8 mouse cellular contexts compared by ENCODE assay signal in genomic region chr2:29858748-29859473, GRCm38 (mm10). TPM values are rescaled to one million over a fixed set of nuclear protein-coding genes. Genes with fewer than 3 reads are reported as not detected.
DNase-seq lines count a peak whose midpoint lies in the region; ATAC-seq lines count a peak whose summit lies in the region.

No protein-coding gene starts in this region.

- ATAC-seq in forebrain, embryonic 14.5 days: no peak
- ATAC-seq in forebrain, embryonic 16.5 days: no peak

- H3K9ac ChIP-seq in forebrain, embryonic 14.5 days (ENCODE audit: low read length): no peak overlapping the region
- H3K9ac ChIP-seq in forebrain, embryonic 16.5 days (replicated peaks; ENCODE audit: low read depth, low read length): no peak overlapping the region

- no peak overlapping the region for H3K4me2 ChIP-seq in forebrain, embryonic 14.5 days (ENCODE audit: low read length)
- no peak overlapping the region for H3K4me2 ChIP-seq in forebrain, embryonic 16.5 days (ENCODE audit: low read length)

- H3K9me3 ChIP-seq in forebrain, embryonic 14.5 days (replicated peaks; ENCODE audit: control insufficient read depth, low read length): no peaks in the 10 kb centered on the region
- H3K9me3 ChIP-seq in forebrain, embryonic 16.5 days (ENCODE audit: control insufficient read depth, low read length): no peaks in the 10 kb centered on the region

- H3K27me3 ChIP-seq in forebrain, embryonic 14.5 days (replicated peaks; ENCODE audit: control insufficient read depth, insufficient read depth, low read length): peaks cover 6% of the 10 kb centered on the region; the same call in 1 of the 2 replicates
- no peaks in the 10 kb centered on the region for H3K27me3 ChIP-seq in forebrain, embryonic 16.5 days (replicated peaks; ENCODE audit: control insufficient read depth, insufficient read depth, low read length)

- no peak overlapping the region for H3K4me3 ChIP-seq in forebrain, embryonic 14.5 days (ENCODE audit: low read depth, low read length)
- no peak overlapping the region for H3K4me3 ChIP-seq in forebrain, embryonic 16.5 days (replicated peaks; ENCODE audit: low read length)

- no peaks in the 10 kb centered on the region for H3K36me3 ChIP-seq in forebrain, embryonic 14.5 days (ENCODE audit: control insufficient read depth, insufficient read depth, low read length)
- no peaks in the 10 kb centered on the region for H3K36me3 ChIP-seq in forebrain, embryonic 16.5 days (ENCODE audit: control insufficient read depth, insufficient read depth)

- peak; percentile 52 for DNase-seq in forebrain, embryonic 14.5 days (ENCODE audit: low spot score)
- DNase-seq in ovary, postnatal 36 days (ENCODE audit: low spot score): peak; percentile 29
- no peak for DNase-seq in ovary, adult 18-20 months (ENCODE audit: low spot score)
- peak; percentile 87 for DNase-seq in embryo, embryonic 10 days (ENCODE audit: low spot score)
- peak; percentile 65 to 71 for DNase-seq in kidney, postnatal 4 days
- DNase-seq in naive thymus-derived CD4-positive, alpha-beta T cell, adult 2 months (ENCODE audit: low read depth): peak; percentile 59
- no peak for DNase-seq in cerebellum, adult 9-10 months

- H3K27ac ChIP-seq in forebrain, embryonic 14.5 days (ENCODE audit: low read depth, low read length): no peak overlapping the region
- H3K27ac ChIP-seq in forebrain, embryonic 16.5 days (ENCODE audit: low read length): no peak overlapping the region

- H3K4me1 ChIP-seq in forebrain, embryonic 14.5 days (ENCODE audit: control insufficient read depth, insufficient read depth, low read length): 0 out of 2 replicates have a peak, but pooled peaks cover 4% of the 10 kb centered on the region
- H3K4me1 ChIP-seq in forebrain, embryonic 16.5 days (replicated peaks; ENCODE audit: control insufficient read depth, insufficient read depth, low read length): no peaks in the 10 kb centered on the region

- 9% methylated on average over 5 of the region's 5 CpGs for WGBS in forebrain, embryonic 14.5 days
- WGBS in forebrain, embryonic 16.5 days: 12% methylated on average over 5 of the region's 5 CpGs

RNA-seq across cellular contexts. Expression of gene Cercam, which starts 10.1 kb away (rescaled TPM):
- 3.1 and 3.9 TPM in 2 replicates for polyA plus RNA-seq in forebrain, embryonic 14.5 days (2014; fragmentation: Nextera tagmentation; extraction: Ambion mirVana)
- polyA plus RNA-seq in forebrain, embryonic 16.5 days (2015; fragmentation: Nextera tagmentation; extraction: Ambion mirVana): 7.3 and 8.4 TPM in 2 replicates

RNA-seq across cellular contexts. Expression of gene Odf2, which starts 30.1 kb away (rescaled TPM):
- 36.4 and 43.6 TPM in 2 replicates for polyA plus RNA-seq in forebrain, embryonic 14.5 days (2014; fragmentation: Nextera tagmentation; extraction: Ambion mirVana)
- 61.4 and 73.7 TPM in 2 replicates for polyA plus RNA-seq in forebrain, embryonic 16.5 days (2015; fragmentation: Nextera tagmentation; extraction: Ambion mirVana)

RNA-seq across cellular contexts. Expression of gene Urm1, which starts 39.0 kb away (rescaled TPM):
- polyA plus RNA-seq in forebrain, embryonic 14.5 days (2014; fragmentation: Nextera tagmentation; extraction: Ambion mirVana): 20.7 and 21.0 TPM in 2 replicates
- polyA plus RNA-seq in forebrain, embryonic 16.5 days (2015; fragmentation: Nextera tagmentation; extraction: Ambion mirVana): 18.9 and 20.2 TPM in 2 replicates

RNA-seq across cellular contexts. Expression of gene Slc27a4, which starts 56.5 kb away (rescaled TPM):
- 22.6 and 26.1 TPM in 2 replicates for polyA plus RNA-seq in forebrain, embryonic 14.5 days (2014; fragmentation: Nextera tagmentation; extraction: Ambion mirVana)
- 28.3 and 33.7 TPM in 2 replicates for polyA plus RNA-seq in forebrain, embryonic 16.5 days (2015; fragmentation: Nextera tagmentation; extraction: Ambion mirVana)

Comparison
In these comparisons a context has a peak if more than half of its experiments do, and no peak if none do; other contexts are left out.
1. DNase-seq: peak in forebrain, embryonic 14.5 days (single experiment), ovary, postnatal 36 days (single experiment), embryo, embryonic 10 days (single experiment), kidney, postnatal 4 days (2 of 2) and naive thymus-derived CD4-positive, alpha-beta T cell, adult 2 months (single experiment); none in ovary, adult 18-20 months (single experiment) and cerebellum, adult 9-10 months (single experiment).